Mouse (Mus musculus) heart, postnatal 0 days (tissue): ENCODE measurements around the gene Il3. TPM values are rescaled to one million over a fixed set of nuclear protein-coding genes. Genes with fewer than 3 reads are reported as not detected.
"Not testable (repeated sequence)": the region's sequence is repeated elsewhere in the genome, so short reads cannot be mapped to it uniquely, and the experiment has no call there.

Source experiments
- ATAC-seq: fragments of 200-750 bp; cut with Nextera tagmentation; 2 replicates; pipeline ENCODE4 v1.8.0; 2017; ENCODE audit warnings: low read depth, moderate number of reproducible peaks, moderate library complexity; ENCODE audit not compliant: insufficient read depth
- DNase-seq: peaks from one replicate; pipeline ENCODE4 v3.0.0-alpha.2; 2016; ENCODE audit warnings: low spot score
- H3K27ac ChIP-seq: fragments of 300-500 bp; sonication (generic); 2 replicates; pipeline ENCODE4 v1.5.1; 2014; ENCODE audit warnings: low read depth, mild to moderate bottlenecking
- H3K27me3 ChIP-seq: fragments of 300-500 bp; sonication (generic); 2 replicates; pipeline ENCODE4 v1.6.1; 2014; ENCODE audit warnings: low read length, mixed read lengths; ENCODE audit not compliant: control insufficient read depth, insufficient read depth
- H3K36me3 ChIP-seq: fragments of 300-500 bp; sonication (generic); replicated peaks from 2 replicates; pipeline ENCODE4 v1.6.1; 2014; ENCODE audit warnings: low read length, mixed read lengths; ENCODE audit not compliant: control insufficient read depth, insufficient read depth
- H3K4me1 ChIP-seq: fragments of 300-500 bp; sonication (generic); 2 replicates; pipeline ENCODE4 v1.6.1; 2014; ENCODE audit warnings: antibody characterized with exemption; ENCODE audit not compliant: control insufficient read depth, insufficient read depth
- H3K4me2 ChIP-seq: fragments of 300-500 bp; sonication (generic); 2 replicates; pipeline ENCODE4 v1.6.1; 2014; ENCODE audit warnings: low read depth, mild to moderate bottlenecking, low read length, moderate library complexity
- H3K4me3 ChIP-seq: fragments of 300-500 bp; sonication (generic); 2 replicates; pipeline ENCODE4 v1.5.1; 2014; ENCODE audit warnings: low read depth, low read length
- H3K9ac ChIP-seq: fragments of 300-500 bp; sonication (generic); replicated peaks from 2 replicates; pipeline ENCODE4 v1.6.1; 2014; ENCODE audit warnings: low read depth, low read length, mixed read lengths
- H3K9me3 ChIP-seq: fragments of 300-500 bp; sonication (generic); replicated peaks from 2 replicates; pipeline ENCODE4 v1.6.1; 2016; ENCODE audit warnings: low read length; ENCODE audit not compliant: control insufficient read depth
- CTCF ChIP-seq: IDR thresholded peaks from 2 replicates; pipeline ENCODE4 v1.5.1; 2016; ENCODE audit warnings: antibody characterized with exemption, control low read depth, low read depth
- EP300 ChIP-seq: IDR thresholded peaks from 2 replicates; pipeline ENCODE4 v1.6.1; 2016; ENCODE audit warnings: antibody characterized with exemption, low read depth
- WGBS: fragments of 180-500 bp; shearing (Covaris S2); extraction: QIAGEN DNeasy Blood & Tissue Kit; methylation state at CpG from one replicate; pipeline ENCODE4 v1.1.7; 2014; 5-methylcytosine and 5-hydroxymethylcytosine counted together
- polyA plus RNA-seq: library from polyadenylated mRNA; unstranded; fragments of >200 nt; fragmentation: Nextera tagmentation; extraction: Ambion mirVana; gene quantifications from 2 replicates; pipeline ENCODE4 v1.2.1, GENCODE M21; 2015
- total RNA-seq: library from RNA; depleted of rRNA; stranded (reverse); fragments of >200 nt; gene quantifications from 2 replicates; pipeline ENCODE4 v1.2.3, GENCODE M21; 2014; ENCODE audit warnings: low replicate concordance

Gene Il3
- total and polyA plus RNA-seq, 2 experiments from 2014 or later: not detected

DNA sequence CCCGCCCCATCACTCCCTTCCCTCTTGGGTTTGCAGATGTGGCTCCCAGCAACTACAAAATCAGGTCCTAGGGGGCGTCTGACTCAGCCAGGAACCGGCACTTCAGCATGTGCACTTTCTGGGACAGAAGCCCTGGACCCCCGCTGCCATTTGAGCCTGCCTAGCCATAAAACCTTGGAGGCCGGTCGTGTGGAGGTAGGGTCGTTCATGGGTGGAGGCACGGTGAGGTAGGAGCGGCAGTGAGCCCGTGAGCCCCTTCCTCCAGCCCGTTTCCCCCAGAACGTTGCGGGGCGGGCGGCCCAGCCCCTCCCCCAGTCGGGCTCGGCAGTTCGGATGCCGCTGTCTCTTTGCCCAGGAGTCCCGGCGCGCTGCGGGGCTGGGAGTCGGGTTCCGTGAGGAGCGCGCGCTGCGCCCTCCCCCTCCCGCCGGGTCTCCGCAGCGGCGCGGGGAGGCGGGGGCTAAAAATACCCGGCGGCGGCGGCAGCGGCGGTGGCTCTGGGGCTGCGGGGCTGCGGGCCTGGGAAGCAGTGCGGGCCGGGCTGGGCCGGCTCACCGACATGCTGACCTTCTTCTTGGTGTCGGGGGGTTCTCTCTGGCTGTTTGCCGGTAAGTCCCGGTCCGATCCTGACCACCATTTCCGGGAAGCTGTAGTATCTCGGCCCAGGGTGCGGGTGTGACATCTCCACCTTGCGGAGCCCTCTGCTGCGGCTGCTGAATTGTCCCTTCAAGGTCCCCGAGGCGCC lies 36.8 kb upstream of the Il3 start, which contains the start of gene Acsl6:
Acsl6 (plus strand) TSS at position 71 of the 743 bp plus-strand sequence.
- ATAC-seq (no peak), DNase-seq (no peak)
- peaks cover 24% of the 10 kb centered on the region for H3K27me3 ChIP-seq
- no peak within 1 kb of the TSS for H3K27ac ChIP-seq
- H3K9ac ChIP-seq: 0 out of 2 replicates have a peak within 1 kb of the TSS, but pooled peaks have one; percentile 16
- peaks cover 6% of the 10 kb centered on the region; the same call in 1 of the 2 replicates for H3K4me1 ChIP-seq
- no peaks in the 10 kb centered on the region for H3K36me3 ChIP-seq
- TF ChIP-seq EP300 (no peak), CTCF (no peak)
- H3K9me3 ChIP-seq: no peaks in the 10 kb centered on the region
- peak within 1 kb of the TSS; percentile 78 for H3K4me2 ChIP-seq
- under 1% methylated on average over 51 of the region's 59 CpGs for WGBS
- H3K4me3 ChIP-seq: peak within 1 kb of the TSS; percentile 51

DNA sequence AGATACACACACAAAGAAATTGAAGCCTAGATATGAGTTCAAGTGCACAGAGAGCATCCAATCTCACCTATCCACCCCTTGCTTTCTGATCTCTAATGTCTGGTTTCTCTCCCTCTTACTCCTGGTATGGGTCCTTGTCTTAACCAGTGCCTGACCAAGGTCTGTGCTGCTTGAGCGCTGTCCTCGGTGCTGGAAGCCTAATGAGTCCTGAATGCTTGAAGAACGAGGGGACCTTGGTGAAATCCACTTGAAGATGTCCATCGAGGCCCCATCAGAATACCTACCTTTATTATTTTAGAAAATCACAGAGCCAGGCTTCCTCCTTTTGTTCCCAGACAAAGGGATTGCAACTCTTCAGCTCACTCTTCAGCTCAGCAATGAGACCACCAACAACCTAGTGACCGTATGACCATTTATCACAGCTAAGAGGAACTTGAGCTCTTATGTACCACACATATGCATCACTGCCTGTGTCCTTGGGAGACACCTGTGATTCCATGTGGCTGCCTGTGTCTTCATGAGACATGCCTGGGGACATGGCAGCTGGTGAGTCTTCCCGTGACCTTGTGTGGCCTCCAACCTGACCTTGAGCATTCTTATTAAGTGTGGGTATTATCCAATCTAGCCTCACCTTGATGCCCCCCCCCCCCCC lies 36.1 kb upstream of the Il3 start:
- ATAC-seq (no peak), DNase-seq (peak; percentile 46)
- no peak overlapping the region for H3K4me3 ChIP-seq
- TF ChIP-seq CTCF: no peak
- TF ChIP-seq EP300: no peak
- peaks cover 24% of the 10 kb centered on the region for H3K27me3 ChIP-seq
- no peaks in the 10 kb centered on the region for H3K9me3 ChIP-seq
- H3K9ac ChIP-seq: no peak overlapping the region
- H3K4me2 ChIP-seq: peak overlapping the region; percentile 78; the same call in 1 of the 2 replicates
- 14% methylated on average over 6 of the region's 6 CpGs for WGBS
- no peaks in the 10 kb centered on the region for H3K36me3 ChIP-seq
- H3K27ac ChIP-seq: no peak overlapping the region
- peaks cover 6% of the 10 kb centered on the region; the same call in 1 of the 2 replicates for H3K4me1 ChIP-seq

- DNase-seq (no peak), ATAC-seq (no peak)
- Histone ChIP-seq H3K9ac (no peak overlapping the region), H3K9me3 (no peaks in the 10 kb centered on the region), H3K36me3 (no peaks in the 10 kb centered on the region), H3K4me3 (no peak overlapping the region), H3K4me2 (no peak overlapping the region), H3K4me1 (peaks cover 6% of the 10 kb centered on the region; the same call in 1 of the 2 replicates), H3K27ac (no peak overlapping the region), H3K27me3 (peaks cover 24% of the 10 kb centered on the region)
- 87% methylated on average over 3 of the region's 3 CpGs for WGBS
- no peak for TF ChIP-seq EP300
- TF ChIP-seq CTCF: no peak
Observed at GRCm38 (mm10) chr11:54302606-54303005, 35.5 kb upstream of the Il3 start.

DNA sequence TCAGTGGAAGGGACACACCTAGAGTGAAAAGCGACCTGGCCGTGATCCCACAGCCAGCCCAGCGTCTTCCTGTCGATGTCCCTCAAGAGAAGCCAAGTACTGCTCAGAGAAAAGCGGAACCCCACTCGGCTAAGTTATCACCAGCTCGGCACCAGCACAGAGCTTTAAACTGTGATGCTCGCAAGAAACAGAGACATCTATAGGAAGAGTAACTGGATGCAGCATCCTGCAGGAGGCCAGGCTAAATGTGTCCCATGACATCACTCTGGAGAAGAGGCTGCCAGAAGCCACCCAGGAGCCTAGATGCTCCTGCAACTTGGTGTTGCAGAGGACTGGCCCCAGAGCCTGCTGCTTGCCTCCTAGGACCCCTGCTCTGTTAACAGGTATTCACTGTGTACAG lies 34.9 kb upstream of the Il3 start:
- TF ChIP-seq EP300 (no peak), CTCF (no peak)
- peaks cover 24% of the 10 kb centered on the region for H3K27me3 ChIP-seq
- WGBS: 79% methylated on average over 8 of the region's 8 CpGs

GRCm38 (mm10) chr11:54298777-54299176 lies 31.7 kb upstream of the Il3 start:
- Histone ChIP-seq H3K36me3 (no peaks in the 10 kb centered on the region), H3K27ac (no peak overlapping the region), H3K9ac (no peak overlapping the region), H3K4me2 (no peak overlapping the region), H3K27me3 (peaks cover 5% of the 10 kb centered on the region), H3K4me1 (0 out of 2 replicates have a peak, but pooled peaks cover under 1% of the 10 kb centered on the region), H3K9me3 (no peaks in the 10 kb centered on the region), H3K4me3 (no peak overlapping the region)
- DNase-seq: no peak
- TF ChIP-seq CTCF (no peak), EP300 (no peak)
- no peak for ATAC-seq

More for the DNA sequence above, 34.9 kb upstream of the Il3 start:
- Histone ChIP-seq H3K4me2 (no peak overlapping the region), H3K4me3 (no peak overlapping the region), H3K4me1 (peaks cover 6% of the 10 kb centered on the region; the same call in 1 of the 2 replicates), H3K27ac (no peak overlapping the region), H3K9me3 (no peaks in the 10 kb centered on the region), H3K36me3 (no peaks in the 10 kb centered on the region), H3K9ac (no peak overlapping the region)
- no peak for DNase-seq
- ATAC-seq: no peak

DNA sequence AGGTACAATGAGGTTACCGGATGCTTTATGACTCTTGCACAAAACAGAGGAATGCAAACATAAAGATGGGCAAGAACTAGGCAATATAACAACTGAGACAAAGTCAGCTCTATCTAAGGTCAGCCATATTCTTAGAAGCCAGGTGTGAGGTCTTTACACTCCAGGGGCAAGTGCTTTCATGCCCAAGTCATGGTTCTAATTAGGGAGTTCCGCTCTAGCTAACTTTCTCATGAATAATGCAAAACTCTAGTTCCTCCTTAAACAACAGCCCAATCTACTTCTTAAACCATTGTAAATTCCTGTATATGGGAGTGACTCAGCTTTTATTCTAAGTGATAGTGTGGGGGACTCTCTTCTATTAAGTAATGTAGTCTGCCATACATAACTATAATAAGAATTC lies 30.4 kb upstream of the Il3 start:
- DNase-seq, H3K27ac ChIP-seq, H3K36me3 ChIP-seq, H3K4me3 ChIP-seq, H3K9ac ChIP-seq, H3K9me3 ChIP-seq, H3K27me3 ChIP-seq, ATAC-seq, H3K4me2 ChIP-seq, H3K4me1 ChIP-seq: not testable (repeated sequence)
- WGBS: 90% methylated on average over 2 of the region's 2 CpGs
